Mouse (Mus musculus) 416B (cell line): ENCODE results near the gene Srrm2.

ENCODE experiments used
- DNase-seq: peaks from one replicate; pipeline ENCODE4 v3.0.0; 2011; ENCODE audit warnings: low read depth

The Srrm2 gene

DNA sequence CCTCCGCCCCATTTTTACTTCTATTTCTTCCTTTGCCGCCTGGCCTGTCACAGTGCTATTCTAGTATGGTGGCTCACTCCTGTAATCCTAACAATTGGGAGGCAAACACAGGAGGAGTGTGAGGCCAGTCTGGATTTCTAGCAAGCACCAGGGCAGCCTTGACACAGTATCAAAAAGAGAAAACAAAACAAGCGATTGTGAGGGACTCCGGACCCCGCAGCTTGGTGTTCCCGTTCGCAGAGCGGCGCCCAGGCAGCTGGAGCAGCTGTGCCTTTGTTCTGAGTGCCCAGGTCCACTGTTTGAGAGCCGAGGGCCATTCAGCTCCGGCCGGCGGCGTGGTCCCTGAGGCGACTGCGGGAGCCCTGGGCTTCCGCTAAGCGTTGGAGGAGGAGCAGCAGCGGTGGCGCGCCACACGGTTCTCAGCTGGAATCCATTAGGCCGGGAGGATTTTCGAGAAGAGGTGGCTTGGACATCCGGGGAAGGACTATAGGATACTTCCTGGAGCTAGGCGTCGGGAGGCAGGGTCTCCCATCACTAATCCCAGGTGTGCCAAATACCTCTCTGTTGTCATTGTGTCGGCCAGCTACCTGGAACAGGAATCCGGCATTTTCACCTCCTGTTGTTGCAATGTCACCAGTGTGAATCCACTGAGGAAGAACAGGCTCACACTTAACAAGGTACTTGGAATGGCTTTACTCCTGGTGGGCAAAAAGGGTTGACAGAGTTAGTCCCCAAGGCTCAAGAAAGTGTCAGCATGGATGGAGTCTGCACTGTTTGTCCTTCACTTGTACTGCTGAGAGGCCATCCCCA, at the start of gene Srrm2:
Srrm2 (plus strand) TSS at position 264 of the 810 bp plus-strand sequence.
- DNase-seq, result peak; percentile 52

- DNase-seq, result no peak
Measured at GRCm38 (mm10) chr17:23740598-23741021, 49.7 kb upstream of the Srrm2 start, which contains the start of gene Paqr4. Paqr4 (minus strand) TSS chr17:23740867.

- DNase-seq, result no peak
Measured at GRCm38 (mm10) chr17:23741359-23742209, 48.7 kb upstream of the Srrm2 start.

- DNase-seq, result no peak
Measured at GRCm38 (mm10) chr17:23742210-23742793, 48.0 kb upstream of the Srrm2 start.

DNA sequence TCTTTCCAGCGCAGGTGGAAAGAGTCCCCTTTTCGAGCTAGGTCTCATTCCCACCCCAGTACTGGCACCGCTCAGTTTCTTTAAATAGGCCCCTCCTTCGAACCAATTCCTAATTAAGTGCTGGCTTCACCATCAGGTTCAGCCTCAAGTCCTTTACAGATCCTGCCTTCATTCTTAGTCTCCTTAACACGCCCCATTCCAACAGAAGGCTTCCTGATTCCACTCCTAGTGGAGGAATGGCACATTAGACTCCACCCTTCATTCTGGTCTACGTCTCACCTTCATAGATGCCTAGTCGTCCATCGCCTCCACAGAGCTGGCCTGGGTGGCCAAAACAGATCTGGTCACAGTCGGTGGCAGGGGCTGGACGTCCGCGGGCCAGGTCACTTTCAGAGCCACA, 47.4 kb upstream of the Srrm2 start:
- DNase-seq, result no peak

GRCm38 (mm10) chr17:23744076-23744475, 46.3 kb upstream of the Srrm2 start:
- DNase-seq, result no peak

DNA sequence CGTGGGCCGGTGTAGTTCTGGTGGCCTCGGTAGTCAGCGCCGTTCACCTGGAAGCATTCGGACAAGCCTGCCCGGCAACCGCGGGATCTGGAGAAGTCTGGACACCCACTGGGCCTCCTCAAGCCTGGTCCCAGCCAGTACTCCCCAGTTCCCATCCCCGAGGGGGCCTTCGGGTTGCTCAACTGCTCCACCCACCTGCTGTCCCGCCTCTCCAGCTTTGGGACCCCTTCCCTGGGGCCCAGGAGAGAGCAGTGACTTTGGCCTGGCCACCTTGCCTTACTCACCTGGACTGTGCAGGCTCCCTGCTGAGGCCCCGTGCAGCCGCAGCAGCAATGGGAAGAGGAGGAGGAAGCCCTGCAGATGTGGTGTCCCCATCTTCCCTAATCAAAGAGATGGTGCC, 45.7 kb upstream of the Srrm2 start:
- DNase-seq, result no peak

DNA sequence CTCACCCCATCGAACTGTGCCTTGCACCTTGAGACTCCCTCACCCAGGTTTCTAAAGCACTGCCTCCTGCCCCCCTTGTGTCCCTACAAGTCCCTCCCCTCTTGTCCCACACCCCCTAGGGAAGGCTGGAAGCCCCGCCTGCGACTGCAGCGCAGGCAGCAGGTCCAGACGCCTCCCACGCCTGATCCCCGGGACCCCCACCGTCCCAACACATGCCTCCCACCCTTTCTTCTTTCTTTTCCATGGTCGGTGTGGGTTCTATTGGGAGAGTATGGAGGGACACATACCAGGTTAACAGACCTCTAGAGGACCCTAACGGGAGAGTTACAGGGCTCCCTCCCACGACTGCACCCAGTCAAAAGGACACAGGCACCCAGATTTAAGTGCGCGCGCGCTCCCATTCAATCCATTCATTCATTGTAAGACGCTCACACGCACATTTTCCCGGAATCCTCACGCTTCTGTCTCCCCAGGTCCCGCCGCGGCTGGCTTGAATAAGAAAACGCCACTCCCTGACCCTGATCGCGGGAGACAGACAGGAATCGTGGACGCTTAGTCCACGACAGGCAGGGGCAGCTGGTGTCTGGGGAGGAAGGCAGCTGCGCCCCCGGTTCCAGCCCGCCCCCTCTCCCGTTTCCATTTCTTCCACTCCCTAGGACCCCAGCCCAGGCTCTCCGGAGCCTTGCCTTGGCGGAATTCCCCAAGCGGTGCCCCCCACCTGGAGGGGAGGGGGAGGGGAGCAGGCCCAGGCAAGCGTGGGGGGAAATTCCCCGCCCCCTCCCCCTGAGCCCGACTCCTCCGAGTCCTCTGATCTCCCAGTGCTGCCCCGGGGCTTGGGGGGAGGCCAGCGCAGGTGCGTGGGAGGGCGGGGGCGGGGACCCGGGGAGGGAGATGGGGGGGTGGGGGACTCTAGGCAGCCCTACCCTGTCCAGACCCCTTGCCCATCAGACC, 44.8 kb upstream of the Srrm2 start, which contains the start of gene Kremen2:
Kremen2 (minus strand) TSS at position 533 of the 951 bp plus-strand sequence.
- no peak for DNase-seq

- no peak for DNase-seq
Measured at GRCm38 (mm10) chr17:23746311-23746710, 44.0 kb upstream of the Srrm2 start.

GRCm38 (mm10) chr17:23746767-23747166, 43.6 kb upstream of the Srrm2 start:
- DNase-seq, result peak; percentile 42

DNA sequence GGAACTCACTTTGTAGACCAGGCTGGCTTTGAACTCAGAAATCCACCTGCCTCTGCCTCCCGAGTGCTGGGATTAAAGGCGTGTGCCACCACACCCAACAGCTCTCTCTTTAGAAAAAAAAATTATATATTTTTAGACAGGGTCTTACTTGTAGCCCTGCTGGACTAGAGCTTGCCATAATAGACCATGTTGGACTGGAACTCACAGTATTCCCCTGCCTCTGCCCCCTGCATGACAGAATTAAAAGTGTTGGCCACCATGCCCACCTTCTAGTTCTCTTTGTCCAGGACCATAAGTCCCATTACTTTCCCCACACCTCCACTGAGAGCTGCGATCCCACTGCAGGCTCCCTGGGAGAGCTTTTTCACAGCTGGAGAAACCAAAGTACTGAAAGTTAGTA, 42.9 kb upstream of the Srrm2 start:
- no peak for DNase-seq

DNA sequence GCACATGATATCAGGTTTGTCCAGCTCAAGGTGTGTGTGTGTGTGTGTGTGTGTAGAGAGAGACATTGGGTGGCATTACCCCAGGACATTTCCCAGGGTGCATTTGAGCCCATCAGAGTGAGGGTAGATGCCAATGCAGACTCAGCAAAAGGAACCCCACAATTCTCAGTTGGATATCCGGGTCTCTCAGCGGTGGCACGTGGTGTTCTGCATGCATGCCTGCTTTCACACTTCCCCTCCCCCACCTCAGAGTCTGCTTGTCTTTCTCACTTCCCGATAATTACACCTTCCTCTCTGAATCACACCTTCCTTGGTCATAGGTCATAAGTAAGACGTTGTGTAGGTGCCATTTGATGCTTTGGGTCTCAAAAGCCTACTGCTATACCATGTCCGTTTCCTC, 42.3 kb upstream of the Srrm2 start:
- DNase-seq, result peak; percentile 32

DNA sequence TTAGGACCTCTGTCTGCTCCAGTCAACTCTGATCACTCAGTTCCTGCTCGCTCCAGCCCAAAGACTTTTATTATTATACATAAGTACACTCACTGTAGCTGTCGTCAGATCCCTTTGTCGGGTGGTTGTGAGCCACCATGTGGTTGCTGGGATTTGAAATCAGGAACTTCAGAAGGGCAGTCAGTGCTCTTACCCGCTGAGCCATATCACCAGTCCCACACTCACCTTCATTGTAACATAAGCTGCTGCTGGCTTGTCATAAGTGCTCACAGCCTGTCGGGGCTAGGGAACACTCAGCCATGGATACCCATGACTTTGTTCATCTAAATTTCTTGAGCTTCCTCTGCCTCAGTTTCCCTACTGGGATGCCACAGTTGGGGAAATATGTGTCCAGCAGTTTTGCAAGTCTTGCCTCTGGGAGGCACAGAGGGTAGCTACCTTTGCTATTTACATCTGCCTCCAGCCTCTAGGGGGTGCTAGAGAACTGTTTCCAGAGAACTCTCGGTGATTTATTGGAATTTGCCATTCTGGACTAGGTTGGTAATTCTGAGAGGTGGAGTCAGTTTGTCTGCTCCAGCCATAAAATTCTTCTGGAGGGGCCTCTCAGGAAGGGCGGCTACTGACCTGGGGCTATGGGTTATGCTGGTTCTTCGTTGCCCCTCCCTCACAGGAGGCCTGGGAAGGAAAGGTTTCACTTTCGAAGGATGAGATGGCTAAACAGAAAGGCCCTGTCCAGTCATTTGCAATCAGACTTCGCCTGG, 41.5 kb upstream of the Srrm2 start:
- peak; percentile 91 for DNase-seq

GRCm38 (mm10) chr17:23749400-23750191, 40.7 kb upstream of the Srrm2 start:
- no peak for DNase-seq

DNA sequence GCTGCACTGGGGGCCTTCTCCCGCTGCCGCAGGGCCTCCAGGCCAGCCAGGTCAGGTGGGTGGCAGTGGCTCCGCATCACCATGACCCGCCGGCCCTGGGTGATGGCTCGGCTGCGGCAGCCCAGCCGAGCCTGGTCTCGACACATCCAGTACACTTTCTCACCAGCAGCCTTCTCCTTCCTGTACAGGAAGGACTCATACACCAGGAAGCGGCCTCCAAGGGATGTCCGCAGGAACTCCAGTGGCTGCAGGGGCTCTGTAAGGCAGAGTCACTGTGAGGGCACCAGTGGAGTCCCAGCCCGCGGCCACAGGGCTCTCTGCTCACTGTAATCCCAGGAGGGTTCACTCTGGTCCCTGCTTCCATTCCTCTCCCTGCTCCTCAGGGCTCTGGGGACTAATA, 34.6 kb upstream of the Srrm2 start:
- no peak for DNase-seq

DNA sequence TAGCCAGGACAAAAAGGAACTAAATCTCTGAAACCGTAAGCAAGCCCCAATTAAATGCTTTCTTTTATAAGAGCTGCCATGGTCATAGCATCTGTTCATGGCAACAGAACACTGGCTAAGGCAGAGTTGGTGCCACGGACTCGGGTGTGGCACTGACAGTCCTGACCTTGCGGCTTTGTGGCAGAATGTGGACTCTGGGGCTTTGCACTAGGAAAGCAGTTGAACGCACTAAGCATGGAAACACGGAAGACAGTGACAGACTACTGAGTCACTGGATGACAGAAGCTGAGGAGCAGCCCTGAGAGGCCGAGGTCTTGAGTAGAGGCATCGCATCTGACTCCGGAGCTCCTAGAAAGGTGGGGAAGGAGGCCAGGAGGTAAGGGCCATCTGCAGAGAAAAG, 32.8 kb upstream of the Srrm2 start:
- no peak for DNase-seq

- DNase-seq, result no peak
Measured at GRCm38 (mm10) chr17:23758801-23759200, 31.5 kb upstream of the Srrm2 start.

DNA sequence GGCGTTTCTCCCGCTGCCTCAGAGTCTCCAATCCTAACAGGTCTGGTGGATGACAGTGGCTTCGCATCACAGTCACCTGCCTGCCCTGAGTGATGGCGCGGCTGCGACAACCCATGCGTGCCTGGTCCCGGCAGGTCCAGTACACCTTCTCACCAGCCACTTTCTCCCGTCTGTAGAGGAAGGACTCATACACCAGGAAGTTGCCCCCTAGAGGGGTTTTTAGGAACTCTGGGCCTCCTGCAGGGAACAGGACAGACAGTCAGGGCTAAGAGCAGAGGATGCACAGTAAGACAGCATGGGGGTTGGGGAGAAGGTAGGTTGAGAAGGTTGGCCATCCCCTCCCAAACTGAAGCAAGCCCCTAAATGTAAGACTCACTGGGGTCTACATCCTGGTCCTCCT, 30.1 kb upstream of the Srrm2 start:
- no peak for DNase-seq

GRCm38 (mm10) chr17:23761155-23761554, 29.2 kb upstream of the Srrm2 start:
- no peak for DNase-seq

- no peak for DNase-seq
Measured at GRCm38 (mm10) chr17:23762976-23763375, 27.4 kb upstream of the Srrm2 start.
